Mouse (Mus musculus) forebrain, postnatal 0 days (tissue): ENCODE measurements around the gene Ccdc127. TPM values are rescaled to one million over a fixed set of nuclear protein-coding genes. Genes with fewer than 3 reads are reported as not detected.

Source experiments
- ATAC-seq: fragments of 200-750 bp; cut with Nextera tagmentation; 2 replicates; pipeline ENCODE4 v1.8.0; 2017; ENCODE audit warnings: mild to moderate bottlenecking, moderate library complexity
- DNase-seq: peaks from one replicate; pipeline ENCODE4 v3.0.0-alpha.2; 2015
- H3K27ac ChIP-seq: fragments of 300-500 bp; sonication (generic); 2 replicates; pipeline ENCODE4 v1.5.1; 2014; ENCODE audit warnings: low read depth, mild to moderate bottlenecking, antibody characterized with exemption, low read length, moderate library complexity, mixed read lengths
- H3K27me3 ChIP-seq: fragments of 300-500 bp; sonication (generic); 2 replicates; pipeline ENCODE4 v1.6.1; 2014; ENCODE audit warnings: mild to moderate bottlenecking, low read length, mixed read lengths; ENCODE audit not compliant: insufficient read depth
- H3K36me3 ChIP-seq: fragments of 300-500 bp; sonication (generic); 2 replicates; pipeline ENCODE4 v1.6.1; 2014; ENCODE audit warnings: mild to moderate bottlenecking, moderate library complexity; ENCODE audit not compliant: insufficient read depth
- H3K4me1 ChIP-seq: fragments of 300-500 bp; sonication (generic); 2 replicates; pipeline ENCODE4 v1.6.1; 2014; ENCODE audit warnings: antibody characterized with exemption; ENCODE audit not compliant: insufficient read depth
- H3K4me2 ChIP-seq: fragments of 300-500 bp; sonication (generic); 2 replicates; pipeline ENCODE4 v1.6.1; 2014; ENCODE audit warnings: low read depth, mild to moderate bottlenecking, moderate library complexity
- H3K4me3 ChIP-seq: fragments of 300-500 bp; sonication (generic); 2 replicates; pipeline ENCODE4 v1.5.1; 2014; ENCODE audit warnings: low read depth, low read length, mixed read lengths
- H3K9ac ChIP-seq: fragments of 300-500 bp; sonication (generic); 2 replicates; pipeline ENCODE4 v1.6.1; 2014; ENCODE audit warnings: mild to moderate bottlenecking
- H3K9me3 ChIP-seq: fragments of 300-500 bp; sonication (generic); 2 replicates; pipeline ENCODE4 v1.6.1; 2016; ENCODE audit warnings: low read length
- CTCF ChIP-seq: sonication (generic); IDR thresholded peaks from 2 replicates; pipeline ENCODE4 v1.5.1; 2016; ENCODE audit warnings: antibody characterized with exemption, control low read depth, low read depth
- WGBS: fragments of 180-500 bp; shearing (Covaris S2); extraction: QIAGEN DNeasy Blood & Tissue Kit; methylation state at CpG from one replicate; pipeline ENCODE4 v1.1.7; 2014; 5-methylcytosine and 5-hydroxymethylcytosine counted together
- polyA plus RNA-seq: library from polyadenylated mRNA; unstranded; fragments of >200 nt; fragmentation: Nextera tagmentation; extraction: Ambion mirVana; gene quantifications from 2 replicates; pipeline ENCODE4 v1.2.1, GENCODE M21; 2015
- total RNA-seq: library from RNA; depleted of rRNA; stranded (reverse); fragments of >200 nt; gene quantifications from 2 replicates; pipeline ENCODE4 v1.2.3, GENCODE M21; 2014

Ccdc127 gene
- total and polyA plus RNA-seq, 2 experiments from 2014 or later, result 22.2 to 39.8 TPM

DNA sequence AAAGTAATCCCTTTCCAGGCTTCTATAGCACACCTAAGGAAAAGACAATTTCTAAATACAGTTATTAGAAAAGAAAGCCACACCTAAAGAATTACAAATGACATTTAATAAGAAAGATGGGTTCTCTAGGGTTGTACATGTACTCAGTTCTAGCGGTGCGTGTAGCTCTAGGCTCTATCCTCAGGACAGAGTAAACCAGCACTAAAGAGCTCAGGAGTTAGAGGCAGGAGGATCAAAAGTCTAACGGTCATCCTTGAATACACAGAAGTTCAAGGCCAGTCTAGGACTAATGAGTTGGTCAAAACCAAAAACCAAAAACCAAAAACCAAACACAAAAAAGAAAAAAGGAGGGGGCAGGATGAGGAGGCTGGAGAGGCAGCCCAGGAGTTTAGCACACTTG is 35.5 kb upstream of the Ccdc127 start:
- WGBS, result 96% methylated on average over 3 of the region's 3 CpGs

GRCm38 (mm10) chr13:74316386-74316785 is 33.7 kb upstream of the Ccdc127 start:
- Histone ChIP-seq H3K4me2 (peak overlapping the region; percentile 90), H3K27me3 (no peaks in the 10 kb centered on the region), H3K27ac (peak overlapping the region; percentile 78; the same call in 1 of the 2 replicates), H3K9ac (peak overlapping the region; percentile 90), H3K4me3 (peak overlapping the region; percentile 72), H3K4me1 (0 out of 2 replicates have a peak, but pooled peaks cover 7% of the 10 kb centered on the region), H3K36me3 (peaks cover 24% of the 10 kb centered on the region), H3K9me3 (no peaks in the 10 kb centered on the region)
- ATAC-seq (no peak), DNase-seq (no peak)
- no peak for TF ChIP-seq CTCF
- WGBS, result 28% methylated on average over 4 of the region's 4 CpGs

More for the DNA sequence above, 35.5 kb upstream of the Ccdc127 start:
- TF ChIP-seq CTCF, result no peak
- no peak overlapping the region for H3K4me3 ChIP-seq
- DNase-seq, result no peak
- ATAC-seq, result no peak
- H3K9ac ChIP-seq, result no peak overlapping the region
- no peak overlapping the region for H3K27ac ChIP-seq
- peaks cover 30% of the 10 kb centered on the region for H3K36me3 ChIP-seq
- H3K9me3 ChIP-seq, result no peaks in the 10 kb centered on the region
- H3K4me1 ChIP-seq, result 0 out of 2 replicates have a peak, but pooled peaks cover 7% of the 10 kb centered on the region
- H3K4me2 ChIP-seq, result no peak overlapping the region
- no peaks in the 10 kb centered on the region for H3K27me3 ChIP-seq

DNA sequence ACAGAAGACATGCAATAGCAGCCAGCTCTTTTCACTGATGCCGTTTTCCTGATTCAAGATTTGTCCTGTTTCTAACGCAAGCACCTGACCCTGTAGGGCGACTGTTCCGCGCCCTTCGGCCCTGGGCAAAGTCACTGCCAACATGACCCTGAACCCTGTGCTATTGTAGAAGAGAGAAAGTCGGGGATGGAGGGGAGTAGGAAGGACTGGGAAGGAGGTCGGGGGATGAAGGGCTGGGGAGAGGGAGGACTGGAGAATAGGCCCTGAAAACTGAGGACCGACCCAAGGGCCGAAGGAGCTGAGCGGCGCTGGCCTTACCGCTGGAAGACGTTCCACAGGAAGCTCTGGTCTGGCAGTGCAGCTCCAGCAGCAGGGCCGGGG is 33.3 kb upstream of the Ccdc127 start:
- Histone ChIP-seq H3K4me2 (peak overlapping the region; percentile 90), H3K4me1 (0 out of 2 replicates have a peak, but pooled peaks cover 7% of the 10 kb centered on the region), H3K9ac (peak overlapping the region; percentile 90), H3K9me3 (no peaks in the 10 kb centered on the region), H3K4me3 (peak overlapping the region; percentile 72), H3K36me3 (peaks cover 24% of the 10 kb centered on the region), H3K27me3 (no peaks in the 10 kb centered on the region), H3K27ac (peak overlapping the region; percentile 78)
- 3% methylated on average over 15 of the region's 15 CpGs for WGBS
- ATAC-seq (no peak), DNase-seq (no peak)
- no peak for TF ChIP-seq CTCF

- H3K4me1 ChIP-seq, result 0 out of 2 replicates have a peak, but pooled peaks cover 7% of the 10 kb centered on the region
- WGBS, result under 1% methylated on average over 36 of the region's 36 CpGs
- peak within 1 kb of the TSS; percentile 90 for H3K9ac ChIP-seq
- no peaks in the 10 kb centered on the region for H3K9me3 ChIP-seq
- H3K36me3 ChIP-seq, result peaks cover 28% of the 10 kb centered on the region
- peak; percentile 98 for ATAC-seq
- H3K4me3 ChIP-seq, result peak within 1 kb of the TSS; percentile 72
- DNase-seq, result peak; percentile 89
- no peaks in the 10 kb centered on the region for H3K27me3 ChIP-seq
- peak within 1 kb of the TSS; percentile 90 for H3K4me2 ChIP-seq
- H3K27ac ChIP-seq, result peak within 1 kb of the TSS; percentile 78
- no peak for TF ChIP-seq CTCF
These were observed 32.8 kb upstream of the Ccdc127 start, which contains the start of gene Pdcd6 for GRCm38 (mm10) chr13:74317170-74317849. TSS of gene Pdcd6 (minus strand) at chr13:74317580.

DNA sequence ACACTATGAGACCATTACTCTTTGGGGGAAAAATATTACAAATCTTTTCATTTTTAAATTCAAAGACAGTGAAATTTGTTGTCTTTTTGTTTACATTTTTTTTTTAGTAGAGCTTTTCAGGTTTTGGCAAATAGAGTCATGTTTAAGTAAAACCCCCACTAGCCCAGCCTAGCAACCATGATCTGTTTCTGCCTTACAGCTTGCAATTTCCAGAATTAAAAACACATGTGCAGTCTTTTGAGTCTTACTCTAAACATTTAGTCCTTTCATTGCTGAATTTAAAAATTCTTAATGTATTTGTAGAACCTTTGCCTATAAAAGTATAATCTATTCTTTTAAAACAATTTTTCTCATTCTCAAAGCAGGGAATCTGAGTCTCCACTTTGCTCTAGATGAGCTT is 20.8 kb upstream of the Ccdc127 start:
- H3K9ac ChIP-seq, result no peak overlapping the region
- no peak overlapping the region for H3K4me2 ChIP-seq
- H3K27me3 ChIP-seq, result no peaks in the 10 kb centered on the region
- DNase-seq, result no peak
- H3K27ac ChIP-seq, result no peak overlapping the region
- ATAC-seq, result no peak
- TF ChIP-seq CTCF, result no peak
- H3K36me3 ChIP-seq, result peaks cover 64% of the 10 kb centered on the region
- H3K9me3 ChIP-seq, result no peaks in the 10 kb centered on the region
- no peaks in the 10 kb centered on the region for H3K4me1 ChIP-seq
- H3K4me3 ChIP-seq, result no peak overlapping the region

DNA sequence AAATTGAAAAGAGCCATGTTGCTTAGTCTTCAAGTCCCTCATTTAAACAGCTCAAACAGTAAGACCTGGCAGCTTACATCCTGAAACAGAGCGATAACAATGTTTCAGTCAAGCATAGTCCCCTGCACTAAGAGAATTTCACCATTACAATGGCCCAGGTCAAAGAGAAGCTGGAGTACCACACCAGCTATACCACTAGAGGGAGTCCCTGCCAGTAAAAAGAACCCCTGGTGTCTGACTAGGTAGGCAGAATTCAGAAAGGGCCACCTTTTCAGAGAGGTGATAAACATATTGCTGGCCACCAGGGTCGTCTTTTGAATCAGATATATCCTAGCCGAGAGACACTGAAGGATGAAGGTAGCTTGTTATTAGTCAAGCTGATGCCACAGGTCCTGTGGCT is 9.1 kb upstream of the Ccdc127 start:
- peak; percentile 74 for ATAC-seq
- WGBS, result 47% methylated on average over 3 of the region's 3 CpGs

DNA sequence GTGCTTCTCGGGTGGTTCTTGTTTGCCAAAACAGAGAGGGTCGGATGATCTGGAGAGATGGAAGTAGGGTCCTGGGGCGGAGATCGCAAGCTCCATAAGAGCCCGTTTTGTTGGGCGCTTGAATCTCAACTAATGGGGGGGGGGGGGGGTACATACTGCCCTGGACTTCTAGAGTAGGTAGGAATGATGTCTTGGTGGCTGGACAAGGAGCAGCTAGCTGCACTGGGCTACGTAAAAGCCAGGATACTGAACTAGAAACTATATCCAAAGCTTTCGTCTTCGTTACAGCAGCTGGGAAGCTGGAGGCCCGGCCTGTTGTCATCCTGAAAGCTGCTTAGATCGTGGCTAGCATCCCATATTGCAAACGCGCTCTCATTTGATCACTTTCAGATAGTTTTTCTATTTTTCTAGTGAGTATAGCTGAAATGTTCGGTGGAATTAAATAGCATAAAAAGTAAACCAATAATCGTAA is 362 bp downstream of the Ccdc127 start:
- no peak for TF ChIP-seq CTCF
- peak; percentile 54 for ATAC-seq
- Histone ChIP-seq H3K4me2 (peak overlapping the region; percentile 64), H3K36me3 (peaks cover 9% of the 10 kb centered on the region; the same call in 1 of the 2 replicates), H3K4me3 (peak overlapping the region; percentile 57), H3K9me3 (no peaks in the 10 kb centered on the region), H3K27me3 (no peaks in the 10 kb centered on the region), H3K27ac (peak overlapping the region; percentile 62), H3K4me1 (peaks cover 13% of the 10 kb centered on the region; the same call in 1 of the 2 replicates), H3K9ac (peak overlapping the region; percentile 78)
- no peak for DNase-seq
- WGBS, result 2% methylated on average over 15 of the region's 15 CpGs

More for the DNA sequence above, 9.1 kb upstream of the Ccdc127 start:
- Histone ChIP-seq H3K4me3 (no peak overlapping the region), H3K4me1 (no peaks in the 10 kb centered on the region), H3K27me3 (no peaks in the 10 kb centered on the region), H3K9me3 (no peaks in the 10 kb centered on the region), H3K27ac (no peak overlapping the region), H3K36me3 (peaks cover 60% of the 10 kb centered on the region), H3K9ac (no peak overlapping the region), H3K4me2 (no peak overlapping the region)
- peak; percentile 74 for TF ChIP-seq CTCF
- DNase-seq, result peak; percentile 42
